Mouse (Mus musculus) hindbrain, embryonic 12.5 days (tissue): ENCODE results near the gene Nectin4. TPM values are rescaled to one million over a fixed set of nuclear protein-coding genes. Genes with fewer than 3 reads are reported as not detected.

Experiments used
- ATAC-seq: fragments of 200-750 bp; cut with Nextera tagmentation; 2 replicates; pipeline ENCODE4 v1.8.0; 2017; ENCODE audit warnings: moderate TSS enrichment; ENCODE audit not compliant: low FRiP score
- H3K27ac ChIP-seq: fragments of 300-500 bp; sonication (generic); 2 replicates; pipeline ENCODE4 v1.5.1; 2016; ENCODE audit warnings: mild to moderate bottlenecking
- H3K27me3 ChIP-seq: fragments of 300-500 bp; sonication (generic); 2 replicates; pipeline ENCODE4 v1.6.1; 2016; ENCODE audit warnings: mild to moderate bottlenecking
- H3K36me3 ChIP-seq: fragments of 300-500 bp; sonication (generic); 2 replicates; pipeline ENCODE4 v1.6.1; 2016; ENCODE audit warnings: mild to moderate bottlenecking
- H3K4me1 ChIP-seq: fragments of 300-500 bp; sonication (generic); 2 replicates; pipeline ENCODE4 v1.6.1; 2016
- H3K4me2 ChIP-seq: fragments of 300-500 bp; sonication (generic); replicated peaks from 2 replicates; pipeline ENCODE4 v1.6.1; 2016; ENCODE audit warnings: mild to moderate bottlenecking
- H3K4me3 ChIP-seq: fragments of 300-500 bp; sonication (generic); 2 replicates; pipeline ENCODE4 v1.5.1; 2016; ENCODE audit warnings: mild to moderate bottlenecking
- H3K9ac ChIP-seq: fragments of 300-500 bp; sonication (generic); 2 replicates; pipeline ENCODE4 v1.6.1; 2016; ENCODE audit warnings: mild to moderate bottlenecking, moderate library complexity
- H3K9me3 ChIP-seq: fragments of 300-500 bp; sonication (generic); replicated peaks from 2 replicates; pipeline ENCODE4 v1.6.1; 2016; ENCODE audit warnings: mild to moderate bottlenecking
- WGBS: fragments of 180-500 bp; shearing (Covaris S2); methylation state at CpG from one replicate; pipeline ENCODE4 v1.1.7; 2016; 5-methylcytosine and 5-hydroxymethylcytosine counted together
- polyA plus RNA-seq: library from polyadenylated mRNA; unstranded; fragments of >200 nt; fragmentation: Nextera tagmentation; extraction: Ambion mirVana; gene quantifications from 2 replicates; pipeline ENCODE4 v1.2.1, GENCODE M21; 2016

The Nectin4 gene
- polyA plus RNA-seq, 1 experiment from 2014 or later: 1.7 TPM

DNA sequence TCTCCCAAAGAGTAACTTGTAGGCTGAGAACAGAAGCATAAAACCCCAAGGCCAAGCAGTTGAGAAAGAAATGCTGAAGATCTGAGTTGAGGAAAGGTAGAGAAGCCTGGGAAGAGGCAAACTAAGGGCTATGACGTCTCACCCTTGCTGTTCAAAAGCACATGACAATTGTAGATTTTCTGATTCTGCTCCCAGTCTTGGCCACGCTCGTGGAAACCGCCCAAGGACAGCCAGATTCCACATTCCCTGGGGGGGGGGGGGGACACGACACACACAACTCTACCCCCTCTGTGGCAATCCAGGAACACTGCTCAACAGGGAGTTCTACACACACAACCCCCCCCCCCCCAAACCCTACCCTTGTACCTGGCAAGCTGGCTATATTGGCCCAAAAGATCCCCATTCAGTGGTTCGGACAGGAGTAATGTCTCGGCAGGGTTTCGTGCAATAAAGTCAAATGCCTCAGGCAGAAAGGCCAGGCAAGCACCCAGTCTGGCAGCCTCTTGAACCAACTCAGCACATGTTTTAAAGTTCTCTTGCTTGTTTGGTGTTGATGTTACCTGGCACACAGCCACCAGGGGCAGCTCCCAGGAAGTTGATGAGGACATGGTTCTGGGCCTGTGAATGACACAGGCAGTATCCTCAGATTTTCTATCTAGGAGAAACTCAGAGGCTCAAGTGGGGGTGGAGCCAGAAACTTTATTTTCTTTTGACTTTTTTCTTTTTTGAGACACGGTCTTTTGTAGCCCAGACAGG is 25.8 kb upstream of the Nectin4 start:
- H3K4me2 ChIP-seq: peak overlapping the region; percentile 89; the same call in 1 of the 2 replicates
- no peak overlapping the region for H3K27ac ChIP-seq
- peaks cover 4% of the 10 kb centered on the region for H3K9me3 ChIP-seq
- WGBS: 89% methylated on average over 9 of the region's 9 CpGs
- H3K4me1 ChIP-seq: peaks cover 20% of the 10 kb centered on the region
- H3K27me3 ChIP-seq: no peaks in the 10 kb centered on the region
- no peak for ATAC-seq
- H3K9ac ChIP-seq: no peak overlapping the region
- no peak overlapping the region for H3K4me3 ChIP-seq
- H3K36me3 ChIP-seq: peaks cover 46% of the 10 kb centered on the region

DNA sequence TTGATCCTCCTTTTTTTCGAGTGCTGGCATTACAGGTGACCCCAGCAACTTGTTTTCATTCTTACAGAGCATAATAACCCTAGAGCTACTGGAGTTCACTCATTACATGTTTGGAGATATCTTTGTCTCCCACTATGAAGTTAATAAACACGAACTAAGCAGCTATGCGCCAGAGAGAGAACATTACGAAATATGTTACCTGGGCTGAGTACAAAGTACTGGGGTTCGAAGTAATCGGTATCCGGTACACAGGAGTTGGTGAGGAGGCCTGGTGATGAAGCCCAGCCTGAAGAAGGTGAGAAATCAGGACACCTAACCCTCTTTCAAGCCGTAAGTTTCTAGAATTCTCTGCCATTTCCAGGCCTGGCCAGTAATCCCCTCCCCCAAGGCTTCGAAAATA is 25.2 kb upstream of the Nectin4 start:
- ATAC-seq: no peak
- Histone ChIP-seq H3K4me2 (peak overlapping the region; percentile 89), H3K9me3 (peaks cover 4% of the 10 kb centered on the region), H3K27me3 (no peaks in the 10 kb centered on the region), H3K36me3 (peaks cover 40% of the 10 kb centered on the region), H3K4me3 (peak overlapping the region; percentile 68), H3K27ac (no peak overlapping the region), H3K4me1 (peaks cover 20% of the 10 kb centered on the region), H3K9ac (peak overlapping the region; percentile 83)
- WGBS: 80% methylated on average over 9 of the region's 9 CpGs

DNA sequence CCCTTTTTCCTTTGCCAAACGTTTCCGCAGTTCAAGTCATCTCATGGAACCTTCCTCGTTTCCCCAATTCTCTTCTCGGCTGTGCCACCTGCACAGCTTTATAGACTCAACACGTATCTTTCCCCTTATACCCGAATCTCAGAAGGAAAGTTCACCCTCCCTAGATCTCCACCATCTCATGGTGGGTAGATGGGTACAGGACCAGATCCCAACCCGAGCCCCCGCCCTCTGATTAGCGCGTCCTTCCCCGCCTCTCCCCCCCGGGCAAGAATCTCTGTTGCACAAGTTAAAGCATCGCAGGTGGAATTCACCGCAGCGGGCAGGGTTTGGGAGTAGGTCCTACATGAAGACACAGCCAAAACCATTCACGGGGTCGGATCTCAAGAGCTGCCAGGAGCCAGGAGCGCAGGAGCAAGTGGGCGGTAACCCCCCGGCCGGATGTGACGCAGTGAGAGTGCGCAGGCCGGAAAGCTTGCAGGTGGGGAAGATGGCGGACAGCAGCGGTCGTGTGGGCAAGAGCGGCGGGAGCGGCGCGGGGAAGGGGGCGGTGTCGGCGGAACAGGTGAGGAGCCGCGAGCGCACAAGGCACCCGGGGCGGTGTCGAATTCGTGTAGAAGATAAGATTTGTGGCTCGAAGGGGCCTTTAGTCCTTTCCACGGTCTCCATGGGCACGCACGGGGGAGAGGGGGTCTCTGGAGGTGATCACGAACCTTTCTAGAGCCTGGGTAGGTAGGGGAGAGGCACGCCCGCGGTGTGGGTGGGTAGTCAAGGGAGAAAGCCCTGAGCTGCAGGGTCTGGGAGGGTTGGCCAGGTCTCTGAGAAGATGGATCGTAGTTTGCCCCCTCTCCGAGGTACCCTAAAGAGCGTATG is 24.4 kb upstream of the Nectin4 start, which contains the start of the genes Nit1 and Pfdn2:
TSS of gene Nit1 (minus strand) at position 422 of the 870 bp plus-strand sequence.
TSS of gene Pfdn2 (plus strand) at position 446 of the 870 bp plus-strand sequence.
- Histone ChIP-seq H3K36me3 (peaks cover 33% of the 10 kb centered on the region), H3K4me3 (peak within 1 kb of the TSS; percentile 68), H3K27me3 (no peaks in the 10 kb centered on the region), H3K9me3 (peaks cover 4% of the 10 kb centered on the region), H3K4me1 (peaks cover 20% of the 10 kb centered on the region), H3K27ac (peak within 1 kb of the TSS; percentile 56; the same call in 1 of the 2 replicates), H3K4me2 (peak within 1 kb of the TSS; percentile 89), H3K9ac (peak within 1 kb of the TSS; percentile 83)
- ATAC-seq: peak; percentile 94
- 1% methylated on average over 53 of the region's 53 CpGs for WGBS

DNA sequence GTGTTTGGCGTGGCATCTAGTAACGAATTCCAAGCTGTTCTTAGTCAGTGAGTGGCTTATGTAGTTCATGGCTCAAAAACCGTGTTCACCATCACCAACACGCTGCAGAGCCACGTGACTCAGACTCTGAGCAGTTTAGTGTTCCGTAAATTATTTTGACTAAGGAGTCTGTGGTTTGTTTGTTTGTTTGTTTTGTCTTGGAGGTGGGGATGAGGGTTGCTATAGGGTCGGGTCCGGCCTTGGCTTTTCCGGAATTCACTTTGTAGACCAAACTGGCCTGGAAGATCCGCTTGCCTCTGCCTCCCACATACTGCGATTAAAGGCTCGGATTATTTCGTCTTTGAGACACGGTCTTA is 23.8 kb upstream of the Nectin4 start:
- Histone ChIP-seq H3K27me3 (no peaks in the 10 kb centered on the region), H3K9me3 (peaks cover 4% of the 10 kb centered on the region), H3K9ac (peak overlapping the region; percentile 83), H3K4me3 (peak overlapping the region; percentile 68), H3K36me3 (peaks cover 27% of the 10 kb centered on the region), H3K4me2 (peak overlapping the region; percentile 89), H3K4me1 (peaks cover 20% of the 10 kb centered on the region), H3K27ac (0 out of 2 replicates have a peak overlapping the region, but pooled peaks have one; percentile 56)
- no peak; the same call in 1 of the 2 replicates for ATAC-seq
- under 1% methylated on average over 14 of the region's 14 CpGs for WGBS

DNA sequence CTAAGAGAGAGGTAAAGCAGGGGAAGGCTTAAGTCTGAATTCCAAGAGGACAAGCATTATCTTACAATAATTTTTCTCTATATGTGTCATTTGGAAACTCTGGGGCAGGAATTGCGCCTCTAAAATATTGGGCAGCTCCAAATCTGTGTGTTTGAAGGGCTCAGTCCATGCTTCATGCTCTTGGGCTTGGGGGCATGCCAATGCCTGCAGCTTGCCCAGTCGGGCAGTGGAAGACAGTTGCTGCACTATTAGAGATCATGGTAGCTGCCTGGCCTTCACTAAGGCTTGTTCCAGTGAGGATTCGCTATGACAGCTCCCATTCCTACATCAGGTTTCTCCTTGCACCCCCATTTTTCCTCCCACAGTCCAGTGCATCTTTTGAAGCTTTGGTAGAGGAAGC is 21.2 kb upstream of the Nectin4 start:
- H3K36me3 ChIP-seq: 0 out of 2 replicates have a peak, but pooled peaks cover under 1% of the 10 kb centered on the region
- H3K4me3 ChIP-seq: no peak overlapping the region
- H3K27me3 ChIP-seq: no peaks in the 10 kb centered on the region
- H3K4me1 ChIP-seq: peaks cover 20% of the 10 kb centered on the region
- no peak overlapping the region for H3K9ac ChIP-seq
- ATAC-seq: no peak
- no peak overlapping the region for H3K4me2 ChIP-seq
- WGBS: 98% methylated on average over 3 of the region's 3 CpGs
- H3K27ac ChIP-seq: no peak overlapping the region
- peaks cover 4% of the 10 kb centered on the region for H3K9me3 ChIP-seq

DNA sequence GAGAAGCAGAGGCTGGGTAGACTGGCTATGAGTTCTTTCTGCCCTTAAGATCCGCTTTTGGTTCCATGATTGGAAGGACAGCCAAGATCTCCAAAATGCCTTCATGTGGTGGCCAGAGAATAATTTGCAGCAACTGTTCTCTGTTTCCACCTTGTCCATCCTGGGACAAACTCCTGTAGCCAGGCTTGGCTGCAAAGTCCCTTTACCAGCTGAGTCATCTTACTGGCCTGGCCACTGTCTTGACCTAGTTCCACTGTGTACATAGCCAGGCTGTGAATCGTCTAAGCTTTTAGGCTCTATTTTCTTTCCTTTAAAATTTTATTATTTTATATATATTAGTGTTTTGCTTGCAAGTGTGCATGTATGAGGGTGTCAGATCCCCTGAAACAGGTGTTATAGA is 20.7 kb upstream of the Nectin4 start:
- 95% methylated on average over 2 of the region's 2 CpGs for WGBS
- H3K27ac ChIP-seq: no peak overlapping the region
- no peak overlapping the region for H3K4me2 ChIP-seq
- ATAC-seq: no peak
- H3K4me1 ChIP-seq: peaks cover 19% of the 10 kb centered on the region
- H3K36me3 ChIP-seq: no peaks in the 10 kb centered on the region
- no peak overlapping the region for H3K9ac ChIP-seq
- no peaks in the 10 kb centered on the region for H3K27me3 ChIP-seq
- H3K4me3 ChIP-seq: no peak overlapping the region
- H3K9me3 ChIP-seq: peaks cover 4% of the 10 kb centered on the region

DNA sequence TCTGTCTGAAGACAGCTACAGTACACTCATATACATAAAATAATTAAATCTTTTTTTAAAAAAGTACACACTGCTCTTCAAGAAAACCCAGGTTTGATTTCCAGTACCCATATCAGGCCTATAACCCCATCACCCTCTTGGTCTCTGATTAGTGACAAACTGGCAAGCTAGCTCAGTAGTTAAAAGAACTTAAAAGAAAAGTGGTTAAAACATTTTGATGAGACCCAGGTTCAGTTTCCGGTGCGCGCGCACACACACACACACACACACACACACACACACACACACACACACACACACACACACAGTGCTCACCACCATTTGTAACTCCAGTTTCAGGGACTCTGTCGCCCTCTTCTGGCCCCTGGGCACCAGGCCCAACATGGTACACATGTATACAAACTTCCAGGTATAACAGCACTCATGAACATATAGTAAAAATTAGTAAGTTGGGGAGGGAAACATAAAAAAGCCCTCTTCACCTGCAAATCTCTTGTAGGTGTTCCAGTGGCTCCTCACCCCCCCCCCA is 14.0 kb upstream of the Nectin4 start:
- Histone ChIP-seq H3K36me3 (peaks cover 8% of the 10 kb centered on the region), H3K9me3 (peaks cover 3% of the 10 kb centered on the region), H3K4me3 (no peak overlapping the region), H3K27ac (no peak overlapping the region), H3K27me3 (no peaks in the 10 kb centered on the region), H3K9ac (no peak overlapping the region), H3K4me2 (no peak overlapping the region), H3K4me1 (peaks cover 6% of the 10 kb centered on the region; the same call in 1 of the 2 replicates)
- no peak for ATAC-seq
- WGBS: 79% methylated on average over 5 of the region's 5 CpGs

DNA sequence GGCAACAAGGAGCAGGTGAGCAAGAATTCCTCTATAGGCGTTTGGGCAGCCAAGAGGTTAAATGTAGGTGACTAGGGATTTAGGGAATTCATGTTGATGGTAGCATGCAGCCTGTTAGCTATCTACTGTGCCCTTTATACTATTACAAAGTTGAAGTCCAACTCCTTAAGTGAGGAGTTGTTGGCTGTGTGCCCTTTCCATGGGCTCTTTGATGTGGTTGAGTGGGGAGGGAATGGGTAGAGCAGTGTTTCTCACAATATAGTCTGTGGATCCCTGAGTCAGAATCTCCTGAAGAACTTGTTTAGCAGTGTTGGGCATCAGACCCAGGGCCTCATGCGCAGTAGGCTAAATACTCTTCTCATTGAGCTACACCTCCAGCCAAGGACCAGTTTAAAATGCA is 13.1 kb upstream of the Nectin4 start:
- Histone ChIP-seq H3K4me1 (peaks cover 12% of the 10 kb centered on the region; the same call in 1 of the 2 replicates), H3K9me3 (peaks cover 3% of the 10 kb centered on the region), H3K4me3 (no peak overlapping the region), H3K9ac (no peak overlapping the region), H3K4me2 (no peak overlapping the region), H3K27me3 (no peaks in the 10 kb centered on the region), H3K36me3 (peaks cover 8% of the 10 kb centered on the region), H3K27ac (no peak overlapping the region)
- 86% methylated on average over 2 of the region's 2 CpGs for WGBS
- ATAC-seq: no peak

DNA sequence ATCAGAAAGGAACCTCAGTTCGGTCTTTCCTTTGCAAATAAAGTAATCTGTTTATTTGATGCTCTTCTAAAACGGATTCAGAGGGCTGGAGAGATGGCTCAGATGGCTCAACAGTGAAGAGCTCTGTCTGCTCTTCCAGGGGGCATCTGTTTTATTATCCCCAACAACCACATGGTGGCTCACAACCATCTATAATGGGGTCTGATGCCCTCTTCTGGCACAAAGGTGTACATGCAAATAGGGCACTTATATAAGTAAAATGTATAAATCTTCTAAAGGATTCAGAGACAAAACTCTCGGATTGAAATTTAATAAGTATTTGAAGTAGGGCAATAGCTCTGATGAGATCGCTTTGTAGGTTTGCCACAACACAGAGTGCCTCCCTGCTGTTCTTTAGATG is 11.5 kb upstream of the Nectin4 start:
- Histone ChIP-seq H3K27me3 (no peaks in the 10 kb centered on the region), H3K9me3 (peaks cover 3% of the 10 kb centered on the region), H3K27ac (no peak overlapping the region), H3K9ac (no peak overlapping the region), H3K4me1 (peaks cover 12% of the 10 kb centered on the region; the same call in 1 of the 2 replicates), H3K4me2 (no peak overlapping the region), H3K4me3 (no peak overlapping the region), H3K36me3 (peaks cover 8% of the 10 kb centered on the region)
- no peak for ATAC-seq
- WGBS: 76% methylated on average over 4 of the region's 4 CpGs

DNA sequence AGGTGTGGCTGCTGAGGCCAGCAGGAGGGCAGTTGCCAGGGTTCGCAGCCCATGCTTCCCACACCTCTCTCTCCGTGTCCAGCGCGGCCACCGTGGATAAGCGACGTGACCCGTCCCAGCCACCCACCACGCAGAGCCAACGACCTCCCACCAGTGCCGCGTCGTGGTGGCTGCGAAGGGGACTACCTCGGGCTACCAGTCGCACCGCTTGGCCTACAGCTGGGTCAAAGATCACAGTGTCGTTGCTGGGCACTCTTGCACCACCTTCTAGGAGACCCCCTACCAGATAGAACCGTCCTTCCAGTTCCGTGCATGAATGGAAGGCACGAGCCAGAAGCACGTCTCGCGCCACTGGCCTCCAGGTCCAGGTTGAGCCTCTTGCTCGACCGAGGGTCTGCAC is 9.6 kb upstream of the Nectin4 start:
- Histone ChIP-seq H3K9ac (peak overlapping the region; percentile 65), H3K4me3 (peak overlapping the region; percentile 45), H3K4me2 (peak overlapping the region; percentile 84), H3K27me3 (no peaks in the 10 kb centered on the region), H3K27ac (peak overlapping the region; percentile 66), H3K36me3 (peaks cover 8% of the 10 kb centered on the region), H3K4me1 (peaks cover 12% of the 10 kb centered on the region; the same call in 1 of the 2 replicates), H3K9me3 (peaks cover 3% of the 10 kb centered on the region)
- WGBS: 3% methylated on average over 26 of the region's 26 CpGs
- ATAC-seq: no peak; the same call in 1 of the 2 replicates

DNA sequence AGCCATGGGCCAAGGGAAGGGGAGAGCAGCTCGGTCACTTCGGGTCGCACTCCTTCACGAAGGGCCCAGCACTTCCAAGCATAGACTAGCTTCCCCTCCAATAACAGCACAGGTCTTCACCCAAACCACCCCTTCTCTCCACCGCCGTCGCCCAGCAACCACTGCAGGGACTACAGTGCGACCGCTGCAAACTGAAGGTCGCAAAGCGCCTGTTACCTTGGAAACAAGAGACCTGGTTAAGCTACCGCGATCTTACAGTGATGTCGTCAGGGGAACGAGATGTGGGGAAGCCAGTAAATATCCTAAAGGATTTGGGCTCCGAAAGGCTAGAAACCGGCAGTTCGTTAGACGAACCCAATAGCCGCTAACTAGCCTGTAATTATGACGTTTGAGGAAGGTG is 9.2 kb upstream of the Nectin4 start, which contains the start of gene Klhdc9:
TSS of gene Klhdc9 (minus strand) at position 143 of the 400 bp plus-strand sequence.
- ATAC-seq: peak; percentile 95
- under 1% methylated on average over 21 of the region's 21 CpGs for WGBS
- H3K9ac ChIP-seq: peak within 1 kb of the TSS; percentile 65

More for the DNA sequence above, 9.2 kb upstream of the Nectin4 start, which contains the start of gene Klhdc9:
- Histone ChIP-seq H3K4me2 (peak within 1 kb of the TSS; percentile 84), H3K4me1 (peaks cover 12% of the 10 kb centered on the region; the same call in 1 of the 2 replicates), H3K27ac (peak within 1 kb of the TSS; percentile 66), H3K4me3 (peak within 1 kb of the TSS; percentile 45), H3K27me3 (no peaks in the 10 kb centered on the region), H3K36me3 (peaks cover 8% of the 10 kb centered on the region), H3K9me3 (peaks cover 3% of the 10 kb centered on the region)
